Mouse (Mus musculus) heart, postnatal 0 days (tissue): ENCODE measurements around the gene Anp32e. TPM values are rescaled to one million over a fixed set of nuclear protein-coding genes. Genes with fewer than 3 reads are reported as not detected.

Experiments used
- ATAC-seq: fragments of 200-750 bp; cut with Nextera tagmentation; 2 replicates; pipeline ENCODE4 v1.8.0; 2017; ENCODE audit warnings: low read depth, moderate number of reproducible peaks, moderate library complexity; ENCODE audit not compliant: insufficient read depth
- DNase-seq: peaks from one replicate; pipeline ENCODE4 v3.0.0-alpha.2; 2016; ENCODE audit warnings: low spot score
- H3K27ac ChIP-seq: fragments of 300-500 bp; sonication (generic); 2 replicates; pipeline ENCODE4 v1.5.1; 2014; ENCODE audit warnings: low read depth, mild to moderate bottlenecking
- H3K27me3 ChIP-seq: fragments of 300-500 bp; sonication (generic); 2 replicates; pipeline ENCODE4 v1.6.1; 2014; ENCODE audit warnings: low read length, mixed read lengths; ENCODE audit not compliant: control insufficient read depth, insufficient read depth
- H3K36me3 ChIP-seq: fragments of 300-500 bp; sonication (generic); replicated peaks from 2 replicates; pipeline ENCODE4 v1.6.1; 2014; ENCODE audit warnings: low read length, mixed read lengths; ENCODE audit not compliant: control insufficient read depth, insufficient read depth
- H3K4me1 ChIP-seq: fragments of 300-500 bp; sonication (generic); 2 replicates; pipeline ENCODE4 v1.6.1; 2014; ENCODE audit warnings: antibody characterized with exemption; ENCODE audit not compliant: control insufficient read depth, insufficient read depth
- H3K4me2 ChIP-seq: fragments of 300-500 bp; sonication (generic); 2 replicates; pipeline ENCODE4 v1.6.1; 2014; ENCODE audit warnings: low read depth, mild to moderate bottlenecking, low read length, moderate library complexity
- H3K4me3 ChIP-seq: fragments of 300-500 bp; sonication (generic); 2 replicates; pipeline ENCODE4 v1.5.1; 2014; ENCODE audit warnings: low read depth, low read length
- H3K9ac ChIP-seq: fragments of 300-500 bp; sonication (generic); replicated peaks from 2 replicates; pipeline ENCODE4 v1.6.1; 2014; ENCODE audit warnings: low read depth, low read length, mixed read lengths
- H3K9me3 ChIP-seq: fragments of 300-500 bp; sonication (generic); replicated peaks from 2 replicates; pipeline ENCODE4 v1.6.1; 2016; ENCODE audit warnings: low read length; ENCODE audit not compliant: control insufficient read depth
- CTCF ChIP-seq: IDR thresholded peaks from 2 replicates; pipeline ENCODE4 v1.5.1; 2016; ENCODE audit warnings: antibody characterized with exemption, control low read depth, low read depth
- EP300 ChIP-seq: IDR thresholded peaks from 2 replicates; pipeline ENCODE4 v1.6.1; 2016; ENCODE audit warnings: antibody characterized with exemption, low read depth
- WGBS: fragments of 180-500 bp; shearing (Covaris S2); extraction: QIAGEN DNeasy Blood & Tissue Kit; methylation state at CpG from one replicate; pipeline ENCODE4 v1.1.7; 2014; 5-methylcytosine and 5-hydroxymethylcytosine counted together
- polyA plus RNA-seq: library from polyadenylated mRNA; unstranded; fragments of >200 nt; fragmentation: Nextera tagmentation; extraction: Ambion mirVana; gene quantifications from 2 replicates; pipeline ENCODE4 v1.2.1, GENCODE M21; 2015
- total RNA-seq: library from RNA; depleted of rRNA; stranded (reverse); fragments of >200 nt; gene quantifications from 2 replicates; pipeline ENCODE4 v1.2.3, GENCODE M21; 2014; ENCODE audit warnings: low replicate concordance

The Anp32e gene
- total and polyA plus RNA-seq, 2 experiments from 2014 or later = 25.9 to 118 TPM

DNA sequence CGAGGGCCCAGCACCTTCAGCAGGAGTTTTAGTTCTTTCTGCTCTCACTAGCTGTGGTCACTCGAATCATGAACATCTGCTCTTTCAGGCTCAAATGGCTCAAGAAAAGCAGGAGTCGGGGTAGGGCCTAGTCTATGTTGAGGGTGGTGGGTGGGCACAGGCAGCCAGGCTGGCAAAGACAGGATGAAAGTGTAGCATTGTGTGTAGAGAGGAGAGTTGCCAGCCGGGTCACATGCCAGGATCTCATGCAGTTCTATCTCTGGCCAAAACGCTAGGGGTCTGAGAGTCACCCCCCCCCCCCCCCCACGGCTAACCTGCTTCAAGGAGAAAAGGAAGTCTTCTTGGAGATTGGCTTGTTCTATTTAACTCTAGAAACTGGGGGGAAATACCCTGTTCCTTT, 26.4 kb upstream of the Anp32e start:
- Histone ChIP-seq H3K4me2 (peak overlapping the region; percentile 77), H3K9ac (0 out of 2 replicates have a peak overlapping the region, but pooled peaks have one; percentile 1), H3K27ac (peak overlapping the region; percentile 86), H3K4me1 (peaks cover 26% of the 10 kb centered on the region), H3K27me3 (no peaks in the 10 kb centered on the region), H3K9me3 (no peaks in the 10 kb centered on the region), H3K4me3 (peak overlapping the region; percentile 46), H3K36me3 (peaks cover 14% of the 10 kb centered on the region; the same call in 1 of the 2 replicates)
- WGBS = 23% methylated on average over 6 of the region's 6 CpGs
- no peak for TF ChIP-seq CTCF
- peak; percentile 15 for DNase-seq
- ATAC-seq = no peak; the same call in 1 of the 2 replicates

- Histone ChIP-seq H3K4me1 (peaks cover 26% of the 10 kb centered on the region), H3K36me3 (0 out of 2 replicates have a peak, but pooled peaks cover 2% of the 10 kb centered on the region), H3K4me3 (peak overlapping the region; percentile 46), H3K4me2 (peak overlapping the region; percentile 77), H3K27ac (peak overlapping the region; percentile 86), H3K27me3 (no peaks in the 10 kb centered on the region), H3K9ac (peak overlapping the region; percentile 70), H3K9me3 (no peaks in the 10 kb centered on the region)
- peak; percentile 30 for DNase-seq
- ATAC-seq = peak; percentile 27
- 3% methylated on average over 15 of the region's 15 CpGs for WGBS
- no peak for TF ChIP-seq EP300
- no peak for TF ChIP-seq CTCF
Measured at GRCm38 (mm10) chr3:95903753-95904502, 25.1 kb upstream of the Anp32e start.

DNA sequence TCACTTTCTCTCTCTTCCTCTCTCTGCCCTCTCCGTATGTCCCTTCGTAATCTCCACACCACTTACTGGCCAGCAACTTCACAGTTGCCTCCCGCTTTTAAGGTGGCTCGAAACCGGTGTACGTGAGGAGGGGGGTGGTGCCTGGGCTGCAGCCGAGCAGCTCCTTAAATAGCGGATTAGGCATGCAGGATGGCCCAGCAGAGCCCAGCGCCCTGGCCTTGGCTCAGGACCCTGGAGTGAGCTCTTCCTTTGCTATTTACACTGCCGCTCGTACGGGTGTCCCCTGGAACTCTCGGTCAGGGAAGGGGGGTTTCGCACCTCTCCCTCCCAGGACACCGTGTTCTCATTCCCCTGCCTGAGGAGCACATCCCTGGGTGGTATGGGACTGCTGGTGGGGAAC, 24.5 kb upstream of the Anp32e start, which contains the start of gene Car14:
TSS of gene Car14 (minus strand) at position 124 of the 400 bp plus-strand sequence.
- DNase-seq (peak; percentile 69), ATAC-seq (peak; percentile 61)
- no peaks in the 10 kb centered on the region for H3K27me3 ChIP-seq
- H3K4me2 ChIP-seq = peak within 1 kb of the TSS; percentile 77
- H3K9ac ChIP-seq = peak within 1 kb of the TSS; percentile 70
- no peaks in the 10 kb centered on the region for H3K36me3 ChIP-seq
- H3K27ac ChIP-seq = peak within 1 kb of the TSS; percentile 86
- H3K4me3 ChIP-seq = peak within 1 kb of the TSS; percentile 46
- no peaks in the 10 kb centered on the region for H3K9me3 ChIP-seq
- peaks cover 26% of the 10 kb centered on the region for H3K4me1 ChIP-seq
- WGBS = 0% methylated on average over 15 of the region's 15 CpGs
- TF ChIP-seq EP300 (0 out of 2 replicates have a peak, but pooled peaks have one; percentile 31), CTCF (no peak)

- ATAC-seq (peak; percentile 35), DNase-seq (peak; percentile 35)
- peak overlapping the region; percentile 70; the same call in 1 of the 2 replicates for H3K9ac ChIP-seq
- H3K4me2 ChIP-seq = peak overlapping the region; percentile 77
- no peaks in the 10 kb centered on the region for H3K9me3 ChIP-seq
- peak overlapping the region; percentile 86 for H3K27ac ChIP-seq
- WGBS = under 1% methylated on average over 18 of the region's 18 CpGs
- H3K4me1 ChIP-seq = peaks cover 26% of the 10 kb centered on the region
- H3K27me3 ChIP-seq = no peaks in the 10 kb centered on the region
- H3K4me3 ChIP-seq = peak overlapping the region; percentile 46
- H3K36me3 ChIP-seq = no peaks in the 10 kb centered on the region
- TF ChIP-seq CTCF (no peak), EP300 (no peak)
Measured at GRCm38 (mm10) chr3:95905146-95905939, 23.7 kb upstream of the Anp32e start.

DNA sequence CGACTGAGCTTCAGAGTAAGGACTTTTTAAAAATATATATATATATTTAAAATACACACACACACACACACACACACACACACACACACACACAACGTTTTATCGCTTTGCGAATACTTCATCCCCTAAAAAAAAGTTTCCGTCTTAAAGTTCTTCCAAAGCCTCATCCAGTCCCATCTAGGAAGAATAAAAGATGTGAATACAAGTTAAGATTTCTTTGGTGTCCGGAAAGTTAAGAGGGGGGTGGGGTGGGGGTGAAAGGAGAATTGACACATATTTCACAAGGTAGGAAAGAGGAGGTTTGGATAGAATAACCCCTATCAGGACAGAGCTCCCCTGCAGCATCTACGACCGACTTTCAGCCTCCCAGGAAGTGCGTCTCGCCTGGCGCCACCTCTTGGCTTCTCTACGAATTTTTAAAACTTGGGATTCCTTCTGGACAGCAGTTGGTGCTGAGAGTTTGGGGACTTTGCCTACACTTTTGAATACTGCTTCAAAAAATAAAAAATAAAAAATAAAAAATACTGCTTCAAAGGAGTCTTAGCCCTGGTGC, 23.0 kb upstream of the Anp32e start:
- Histone ChIP-seq H3K4me2 (peak overlapping the region; percentile 77), H3K27me3 (no peaks in the 10 kb centered on the region), H3K4me3 (peak overlapping the region; percentile 46), H3K27ac (peak overlapping the region; percentile 86; the same call in 1 of the 2 replicates), H3K9ac (no peak overlapping the region), H3K4me1 (peaks cover 26% of the 10 kb centered on the region), H3K36me3 (no peaks in the 10 kb centered on the region), H3K9me3 (no peaks in the 10 kb centered on the region)
- DNase-seq (peak; percentile 67), ATAC-seq (no peak)
- TF ChIP-seq EP300 (no peak), CTCF (peak; percentile 58)
- WGBS = 2% methylated on average over 12 of the region's 12 CpGs
